Mouse (Mus musculus): Measurements from ENCODE around the gene Cenpb. TPM values are rescaled to one million over a fixed set of nuclear protein-coding genes. Genes with fewer than 3 reads are reported as not detected.

Cenpb gene
- polyA plus RNA-seq, 1 experiment from 2014 or later: 108 TPM

DNA sequence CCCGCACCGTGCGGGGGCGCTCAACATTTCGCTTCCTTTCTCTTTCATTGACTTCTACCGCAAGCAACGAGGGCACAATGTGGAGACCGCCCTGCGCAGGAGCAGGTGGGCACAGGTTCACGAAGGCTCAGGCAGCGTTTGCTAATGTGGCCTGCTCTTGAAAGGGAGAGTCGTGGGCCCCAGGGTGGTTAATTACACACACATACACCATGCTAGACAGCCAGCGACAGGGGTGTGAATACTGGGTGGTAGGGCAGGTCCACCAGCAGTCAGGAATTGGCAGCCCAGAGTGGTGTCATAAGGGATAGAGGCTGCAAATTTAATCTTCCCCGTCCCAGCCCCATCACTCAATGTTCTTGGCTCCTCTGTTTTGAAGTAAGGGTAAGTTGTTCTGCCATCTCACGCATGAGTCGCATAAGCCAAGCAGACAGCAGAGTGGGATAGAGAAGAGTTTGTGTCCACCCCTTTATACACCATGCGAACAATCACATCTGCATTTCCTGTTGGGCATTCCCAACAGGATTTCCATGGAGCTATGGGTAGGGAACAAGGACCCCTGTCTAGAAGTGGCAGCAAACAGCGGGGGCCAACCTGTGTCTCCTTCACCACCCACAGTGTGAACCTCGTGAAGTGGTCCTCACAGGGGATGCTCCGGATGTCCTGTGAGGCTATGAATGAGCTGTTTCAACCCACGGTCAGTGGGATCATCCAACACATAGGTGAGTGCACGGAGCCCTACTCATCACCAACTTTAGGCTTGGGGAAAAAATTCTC is 36.7 kb downstream of the Cenpb start:
- 94% methylated on average over 22 of the region's 22 CpGs for whole genome bisulfite sequencing (ENCODE audit: missing documents)
- Histone ChIP-seq H3K36me3 (ENCODE audit: inconsistent target) (peaks cover 28% of the 10 kb centered on the region), H3K4me3 (ENCODE audit: inconsistent target) (no peak overlapping the region), H3K27ac (no peak overlapping the region), H3K79me2 (ENCODE audit: inconsistent target) (no peaks in the 10 kb centered on the region)

DNA sequence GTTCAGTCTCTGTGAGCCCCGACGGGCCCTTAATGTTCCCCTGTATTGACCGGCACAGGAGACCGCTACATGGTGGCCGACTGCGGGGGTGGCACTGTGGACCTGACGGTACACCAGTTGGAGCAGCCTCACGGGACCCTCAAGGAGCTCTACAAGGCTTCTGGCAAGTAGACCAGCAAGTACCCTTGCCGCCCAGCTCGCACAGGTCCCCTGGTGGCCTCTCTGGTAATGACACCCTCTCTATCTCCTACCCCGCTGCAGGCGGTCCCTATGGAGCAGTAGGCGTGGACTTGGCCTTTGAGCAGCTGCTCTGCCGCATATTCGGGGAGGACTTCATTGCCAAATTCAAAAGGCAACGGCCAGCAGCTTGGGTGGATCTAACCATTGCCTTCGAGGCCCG is 37.3 kb downstream of the Cenpb start:
- WGBS (ENCODE audit: missing documents): 70% methylated on average over 18 of the region's 18 CpGs
- Histone ChIP-seq H3K36me3 (ENCODE audit: inconsistent target) (peaks cover 22% of the 10 kb centered on the region; the same call in 1 of the 2 replicates), H3K27ac (no peak overlapping the region), H3K4me3 (ENCODE audit: inconsistent target) (no peak overlapping the region), H3K79me2 (ENCODE audit: inconsistent target) (no peaks in the 10 kb centered on the region)

DNA sequence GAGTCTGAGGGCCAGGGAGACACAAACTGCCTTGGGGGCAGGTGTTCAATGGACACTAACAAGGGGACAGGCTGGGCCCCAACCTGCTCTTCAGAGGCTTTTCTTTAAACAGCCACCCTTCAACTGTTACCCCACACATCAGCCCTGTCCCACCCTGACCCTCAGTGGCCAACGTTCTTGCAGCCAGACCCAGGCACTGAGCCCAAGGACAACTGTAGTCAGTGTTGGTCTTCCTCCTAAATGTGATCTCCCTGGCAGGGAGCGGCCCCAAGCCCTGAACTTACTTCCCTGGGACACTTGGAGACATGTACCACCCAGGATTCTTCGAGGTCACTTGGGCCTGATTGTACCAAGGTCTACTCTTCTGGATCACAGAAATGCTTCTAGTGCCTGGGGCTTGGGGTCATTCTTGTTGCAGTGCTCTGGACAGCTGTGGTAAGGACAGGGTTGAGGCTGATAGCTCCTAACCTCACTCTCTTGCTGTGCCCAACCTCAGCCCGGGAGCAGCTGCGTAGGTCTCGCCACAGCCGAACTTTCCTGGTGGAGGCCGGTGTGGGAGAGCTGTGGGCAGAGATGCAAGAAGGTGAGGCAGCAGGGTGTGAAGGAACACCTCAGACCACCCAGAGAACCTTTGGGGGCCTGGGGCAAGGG is 38.4 kb downstream of the Cenpb start:
- Histone ChIP-seq H3K27ac (no peak overlapping the region), H3K4me3 (ENCODE audit: inconsistent target) (no peak overlapping the region), H3K79me2 (ENCODE audit: inconsistent target) (no peaks in the 10 kb centered on the region), H3K36me3 (ENCODE audit: inconsistent target) (peaks cover 13% of the 10 kb centered on the region; the same call in 1 of the 2 replicates)
- WGBS (ENCODE audit: missing documents): 96% methylated on average over 8 of the region's 8 CpGs

DNA sequence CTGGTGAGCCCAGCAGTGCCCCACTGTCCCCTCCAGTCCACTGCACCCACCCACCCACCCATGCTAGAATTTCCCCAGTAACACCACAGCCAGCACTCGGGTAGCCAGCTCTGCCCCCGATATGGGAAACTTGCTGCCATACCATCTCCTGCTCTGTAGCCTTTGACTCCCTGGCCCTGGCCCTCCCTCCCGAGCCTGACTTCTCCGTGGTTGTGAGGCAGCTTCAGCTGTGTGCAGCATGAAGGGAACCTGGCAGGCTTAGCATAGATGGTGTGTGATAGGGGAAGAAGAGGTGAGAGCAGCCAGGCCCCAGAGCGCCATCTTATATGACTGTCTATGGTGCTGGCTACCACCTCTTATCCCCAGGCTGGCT is 39.3 kb downstream of the Cenpb start:
- H3K79me2 ChIP-seq (ENCODE audit: inconsistent target): no peaks in the 10 kb centered on the region
- peaks cover 3% of the 10 kb centered on the region; the same call in 1 of the 2 replicates for H3K36me3 ChIP-seq (ENCODE audit: inconsistent target)
- no peak overlapping the region for H3K4me3 ChIP-seq (ENCODE audit: inconsistent target)
- no peak overlapping the region for H3K27ac ChIP-seq
- WGBS (ENCODE audit: missing documents): 95% methylated on average over 4 of the region's 5 CpGs

DNA sequence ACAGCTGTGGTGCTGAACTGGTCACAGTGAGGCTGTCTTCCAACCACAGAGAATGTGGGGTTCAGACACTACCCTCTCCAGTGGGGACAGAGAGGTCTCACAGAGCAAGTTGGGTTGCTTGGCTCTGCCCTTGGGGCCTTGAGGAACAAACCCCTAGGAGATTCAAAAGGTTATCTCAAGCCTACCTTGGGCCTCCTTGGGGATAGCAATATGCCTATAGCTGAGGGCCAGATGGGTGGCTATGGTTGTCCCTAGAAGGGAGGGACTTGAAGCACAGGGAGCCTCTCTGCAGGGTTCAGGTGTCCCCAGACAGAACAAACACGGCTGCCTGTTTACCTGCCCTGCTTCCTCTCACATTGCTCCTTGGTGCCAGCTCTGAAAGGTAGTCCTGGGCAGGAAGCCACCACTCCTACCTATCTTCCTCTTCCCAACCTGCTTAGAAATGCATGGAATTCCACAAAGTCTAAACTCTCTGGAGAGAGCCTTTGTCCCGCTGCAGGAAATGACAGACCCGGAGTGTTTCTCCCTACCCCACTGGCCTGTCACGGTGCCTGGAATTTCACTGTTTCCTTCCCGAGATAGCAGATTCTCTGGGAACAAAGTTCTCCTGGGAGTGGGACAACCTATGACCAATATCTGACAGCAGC is 39.9 kb downstream of the Cenpb start:
- Histone ChIP-seq H3K36me3 (ENCODE audit: inconsistent target) (no peaks in the 10 kb centered on the region), H3K27ac (no peak overlapping the region), H3K79me2 (ENCODE audit: inconsistent target) (no peaks in the 10 kb centered on the region)

DNA sequence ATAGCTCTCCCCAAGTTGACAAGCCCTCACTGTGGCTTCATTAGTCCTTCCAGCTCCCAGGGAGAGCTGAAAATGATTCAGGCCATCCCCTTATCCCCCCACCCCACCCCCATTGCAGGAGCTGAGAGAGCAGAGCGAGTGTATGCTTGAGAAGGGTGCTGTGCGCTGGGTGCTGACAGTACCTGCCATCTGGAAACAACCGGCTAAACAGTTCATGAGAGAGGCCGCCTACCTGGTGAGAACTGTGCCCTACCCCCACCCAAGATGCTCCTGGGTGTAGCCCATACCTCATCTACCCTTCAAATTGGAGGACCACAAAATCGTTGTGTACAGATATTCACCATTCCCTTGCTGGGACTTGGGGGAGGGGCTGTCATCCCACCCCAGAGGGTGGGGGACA is 40.6 kb downstream of the Cenpb start:
- H3K4me3 ChIP-seq (ENCODE audit: inconsistent target): no peak overlapping the region
- H3K27ac ChIP-seq: no peak overlapping the region
- no peaks in the 10 kb centered on the region for H3K36me3 ChIP-seq (ENCODE audit: inconsistent target)
- 86% methylated on average over 5 of the region's 5 CpGs for WGBS (ENCODE audit: missing documents)
- H3K79me2 ChIP-seq (ENCODE audit: inconsistent target): no peaks in the 10 kb centered on the region

More for the DNA sequence above, 39.9 kb downstream of the Cenpb start:
- WGBS (ENCODE audit: missing documents): 89% methylated on average over 5 of the region's 5 CpGs
- no peak overlapping the region for H3K4me3 ChIP-seq (ENCODE audit: inconsistent target)

DNA sequence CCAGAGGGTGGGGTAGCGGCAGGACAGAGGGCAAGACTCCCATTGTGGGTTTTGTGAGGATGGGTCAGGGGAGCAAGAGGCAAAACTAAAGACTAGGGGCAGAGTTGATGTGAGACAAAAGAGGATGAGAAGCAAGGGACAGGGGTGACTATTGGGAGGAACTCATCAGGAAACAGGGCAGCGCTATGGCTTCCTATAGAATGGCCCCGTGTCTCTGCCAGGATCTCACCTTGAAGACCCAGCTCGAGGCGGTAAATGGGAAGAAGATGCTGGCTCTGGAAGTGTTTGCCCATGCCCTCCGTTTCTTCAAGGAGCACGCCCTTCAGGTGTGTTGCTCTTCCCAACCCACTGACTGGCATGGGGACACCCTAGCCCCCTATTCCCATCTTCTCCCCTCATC is 41.1 kb downstream of the Cenpb start:
- no peaks in the 10 kb centered on the region for H3K36me3 ChIP-seq (ENCODE audit: inconsistent target)
- no peaks in the 10 kb centered on the region for H3K79me2 ChIP-seq (ENCODE audit: inconsistent target)
- H3K4me3 ChIP-seq (ENCODE audit: inconsistent target): no peak overlapping the region
- H3K27ac ChIP-seq: no peak overlapping the region
- 98% methylated on average over 7 of the region's 7 CpGs for WGBS (ENCODE audit: missing documents)

DNA sequence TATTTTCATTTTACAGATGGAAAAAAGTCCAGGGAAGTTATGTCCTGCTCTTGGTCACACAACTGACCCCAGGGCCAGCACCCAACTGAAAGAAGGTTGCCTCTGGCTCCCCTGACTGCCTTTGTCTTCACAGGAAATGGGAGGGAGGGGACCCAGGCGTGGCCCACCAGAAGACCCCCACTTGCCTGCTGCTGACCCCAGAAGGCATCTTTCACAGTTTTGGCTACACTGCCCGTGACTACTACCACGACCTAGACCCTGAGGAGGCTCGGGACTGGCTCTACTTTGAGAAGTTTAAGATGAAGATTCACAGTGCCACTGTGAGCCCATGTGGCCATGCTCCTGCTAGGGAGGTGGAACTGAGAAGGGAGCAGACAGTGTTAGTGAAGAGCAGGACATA is 41.6 kb downstream of the Cenpb start:
- Histone ChIP-seq H3K79me2 (ENCODE audit: inconsistent target) (no peaks in the 10 kb centered on the region), H3K36me3 (ENCODE audit: inconsistent target) (no peaks in the 10 kb centered on the region), H3K4me3 (ENCODE audit: inconsistent target) (no peak overlapping the region), H3K27ac (no peak overlapping the region)
- WGBS (ENCODE audit: missing documents): 90% methylated on average over 4 of the region's 4 CpGs

DNA sequence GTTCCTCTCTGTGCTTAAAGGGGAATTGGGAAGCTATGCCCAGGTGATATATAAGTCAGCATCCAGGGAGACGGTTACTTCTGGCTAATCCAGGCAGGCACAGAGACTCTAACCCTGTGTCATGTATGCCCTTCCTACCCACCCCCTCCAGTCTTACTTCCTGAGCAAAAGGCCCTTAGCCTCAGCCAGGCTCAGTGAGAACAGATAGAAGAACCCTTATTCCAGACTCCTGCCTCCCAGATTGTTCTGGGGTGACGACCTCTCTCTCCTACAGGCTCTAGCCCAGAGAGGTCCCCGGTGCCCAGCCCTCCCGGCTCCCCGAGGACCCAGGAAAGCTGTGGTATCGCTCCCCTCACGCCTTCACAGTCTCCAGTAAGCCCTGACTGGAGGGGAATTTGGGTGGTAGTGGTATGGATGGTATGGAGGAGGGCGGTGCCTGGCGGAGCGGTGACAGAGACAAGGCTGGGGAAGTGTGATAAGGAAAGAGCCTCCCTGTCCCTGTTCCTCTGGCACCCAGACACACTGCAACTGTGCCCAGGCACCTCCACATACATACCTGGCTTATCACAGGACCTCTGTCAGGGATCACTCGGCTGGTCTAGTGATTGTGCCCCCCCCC is 44.2 kb downstream of the Cenpb start:
- Histone ChIP-seq H3K36me3 (ENCODE audit: inconsistent target) (no peaks in the 10 kb centered on the region), H3K79me2 (ENCODE audit: inconsistent target) (no peaks in the 10 kb centered on the region), H3K4me3 (ENCODE audit: inconsistent target) (no peak overlapping the region), H3K27ac (no peak overlapping the region)
- WGBS (ENCODE audit: missing documents): 92% methylated on average over 11 of the region's 11 CpGs

DNA sequence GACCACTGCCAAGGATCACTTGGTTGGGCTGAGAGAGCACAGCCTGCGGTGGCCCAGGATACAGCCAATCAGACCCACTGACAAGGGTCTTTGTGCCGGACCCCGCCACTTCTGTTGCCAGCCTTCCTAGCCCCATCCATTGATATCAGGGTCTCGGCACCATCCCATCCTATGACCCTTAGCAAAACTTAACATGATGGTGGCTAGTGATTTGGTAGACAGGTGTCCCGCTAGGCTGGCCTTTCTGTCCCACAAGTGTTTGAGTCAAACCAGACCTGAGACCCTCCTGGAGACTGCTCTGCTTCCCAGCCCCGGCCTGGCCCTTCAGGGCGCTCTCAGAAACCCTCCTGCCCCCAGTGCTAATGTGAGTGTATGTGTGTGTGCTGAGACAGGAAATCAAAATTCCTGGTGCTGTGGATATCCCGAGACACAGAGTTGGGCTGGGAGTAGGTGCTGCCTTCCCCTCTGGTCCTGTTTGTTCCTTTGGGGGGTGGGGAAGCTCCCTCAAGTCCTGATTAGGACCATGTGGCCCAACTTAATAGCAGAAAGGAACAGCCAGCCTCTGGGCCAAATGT is 45.0 kb downstream of the Cenpb start:
- no peak overlapping the region for H3K27ac ChIP-seq
- H3K79me2 ChIP-seq (ENCODE audit: inconsistent target): no peaks in the 10 kb centered on the region
- WGBS (ENCODE audit: missing documents): 85% methylated on average over 7 of the region's 8 CpGs
- H3K36me3 ChIP-seq (ENCODE audit: inconsistent target): no peaks in the 10 kb centered on the region
- H3K4me3 ChIP-seq (ENCODE audit: inconsistent target): no peak overlapping the region

DNA sequence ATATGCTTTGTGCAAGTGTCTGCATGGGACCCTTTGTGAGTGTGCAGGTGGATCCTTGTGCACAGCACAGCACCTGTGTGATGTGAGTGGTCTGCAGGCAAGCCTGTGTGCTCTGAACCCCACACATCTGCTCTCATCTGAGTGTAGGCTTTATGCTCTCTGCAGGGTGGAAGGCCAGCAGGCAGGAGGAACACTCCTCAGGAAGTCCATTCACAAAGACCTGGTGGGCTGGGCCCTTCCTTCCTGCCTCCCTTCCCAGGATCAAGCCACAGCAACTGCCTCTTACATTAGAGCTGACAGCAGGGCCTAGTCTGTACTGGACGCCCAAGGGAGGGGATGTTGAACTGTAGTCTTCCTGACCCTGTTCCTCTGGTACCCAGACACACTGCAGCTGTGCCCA is 45.5 kb downstream of the Cenpb start:
- 13% methylated on average over 1 of the region's 1 CpGs for WGBS (ENCODE audit: missing documents)
- H3K27ac ChIP-seq: no peak overlapping the region

DNA sequence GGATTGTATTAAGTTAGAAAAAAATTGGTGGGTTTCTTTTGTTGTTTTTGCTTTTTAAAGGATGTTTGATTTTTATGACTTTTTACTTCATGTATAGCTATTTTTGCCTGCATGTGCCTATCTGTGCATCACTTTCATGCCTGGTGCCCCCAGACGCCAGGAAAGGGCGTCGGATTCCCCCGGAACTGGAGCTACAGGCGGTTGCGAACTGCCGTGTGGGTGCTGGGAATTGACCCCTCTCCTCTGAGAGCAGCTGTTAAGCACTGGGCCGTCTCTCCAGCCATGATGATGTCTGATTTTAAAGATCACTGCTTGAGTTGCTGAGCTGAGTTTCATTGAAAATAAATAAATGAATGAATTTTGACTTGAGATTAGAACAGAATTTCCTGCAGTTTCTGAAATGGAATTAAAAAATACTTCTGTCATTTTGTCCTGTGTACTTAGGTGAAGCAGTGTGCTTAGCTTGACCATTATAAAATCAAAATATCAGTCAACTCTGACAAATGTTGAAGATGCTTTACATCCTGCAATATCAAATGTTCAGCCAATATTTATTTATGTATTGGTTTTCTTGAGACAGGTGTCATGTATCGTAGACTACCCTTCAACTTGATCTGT is 46.8 kb downstream of the Cenpb start, which contains the start of gene Gm11037:
Gene Gm11037 (plus strand): TSS at position 568 of the 618 bp plus-strand sequence.
- Histone ChIP-seq H3K79me2 (ENCODE audit: inconsistent target) (no peaks in the 10 kb centered on the region), H3K36me3 (ENCODE audit: inconsistent target) (no peaks in the 10 kb centered on the region), H3K4me3 (ENCODE audit: inconsistent target) (no peak within 1 kb of the TSS), H3K27ac (no peak within 1 kb of the TSS)
- 98% methylated on average over 9 of the region's 9 CpGs for WGBS (ENCODE audit: missing documents)

More for the DNA sequence above, 45.5 kb downstream of the Cenpb start:
- H3K4me3 ChIP-seq (ENCODE audit: inconsistent target): no peak overlapping the region
- no peaks in the 10 kb centered on the region for H3K36me3 ChIP-seq (ENCODE audit: inconsistent target)
- H3K79me2 ChIP-seq (ENCODE audit: inconsistent target): no peaks in the 10 kb centered on the region

DNA sequence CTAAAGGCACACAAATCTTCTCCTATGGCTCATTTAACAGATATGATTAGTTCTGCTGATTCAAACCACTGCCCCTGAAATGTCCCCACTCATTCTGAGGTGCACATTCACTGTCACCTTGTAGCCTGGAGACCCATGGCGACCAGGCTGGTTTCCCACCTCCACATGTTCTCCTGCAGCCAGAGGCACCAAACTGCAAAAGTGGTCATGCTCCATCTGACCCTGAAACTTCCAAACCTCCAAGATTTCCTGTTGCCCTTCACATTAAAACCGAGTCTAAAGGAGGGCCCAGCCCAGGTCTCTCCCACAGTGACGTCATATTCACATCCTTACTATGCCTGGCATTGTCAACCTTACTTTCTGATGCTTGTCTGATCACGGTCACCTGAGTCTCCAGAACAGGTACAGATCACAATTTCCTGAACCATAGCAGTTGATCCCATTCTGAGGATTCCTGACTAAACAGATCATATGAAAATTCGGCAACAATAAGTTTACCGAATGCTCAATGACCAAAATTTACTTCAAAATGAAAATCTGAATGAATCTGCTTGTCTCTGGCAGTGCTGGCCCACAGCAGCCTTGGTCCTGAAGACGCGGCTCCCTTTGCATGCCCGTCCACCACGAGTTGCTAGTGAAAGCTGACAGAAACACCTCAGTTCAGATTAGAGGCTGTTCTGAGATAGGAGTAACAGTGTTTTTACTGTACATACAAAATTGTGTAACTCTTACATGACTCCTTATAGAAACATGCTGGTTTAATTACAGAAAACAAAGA is 47.6 kb downstream of the Cenpb start:
- Histone ChIP-seq H3K79me2 (ENCODE audit: inconsistent target) (no peaks in the 10 kb centered on the region), H3K27ac (no peak overlapping the region), H3K36me3 (ENCODE audit: inconsistent target) (no peaks in the 10 kb centered on the region), H3K4me3 (ENCODE audit: inconsistent target) (no peak overlapping the region)
- WGBS (ENCODE audit: missing documents): 91% methylated on average over 10 of the region's 10 CpGs
